Mouse (Mus musculus): ENCODE data around the gene Atrnl1.

Atrnl1 gene

DNA sequence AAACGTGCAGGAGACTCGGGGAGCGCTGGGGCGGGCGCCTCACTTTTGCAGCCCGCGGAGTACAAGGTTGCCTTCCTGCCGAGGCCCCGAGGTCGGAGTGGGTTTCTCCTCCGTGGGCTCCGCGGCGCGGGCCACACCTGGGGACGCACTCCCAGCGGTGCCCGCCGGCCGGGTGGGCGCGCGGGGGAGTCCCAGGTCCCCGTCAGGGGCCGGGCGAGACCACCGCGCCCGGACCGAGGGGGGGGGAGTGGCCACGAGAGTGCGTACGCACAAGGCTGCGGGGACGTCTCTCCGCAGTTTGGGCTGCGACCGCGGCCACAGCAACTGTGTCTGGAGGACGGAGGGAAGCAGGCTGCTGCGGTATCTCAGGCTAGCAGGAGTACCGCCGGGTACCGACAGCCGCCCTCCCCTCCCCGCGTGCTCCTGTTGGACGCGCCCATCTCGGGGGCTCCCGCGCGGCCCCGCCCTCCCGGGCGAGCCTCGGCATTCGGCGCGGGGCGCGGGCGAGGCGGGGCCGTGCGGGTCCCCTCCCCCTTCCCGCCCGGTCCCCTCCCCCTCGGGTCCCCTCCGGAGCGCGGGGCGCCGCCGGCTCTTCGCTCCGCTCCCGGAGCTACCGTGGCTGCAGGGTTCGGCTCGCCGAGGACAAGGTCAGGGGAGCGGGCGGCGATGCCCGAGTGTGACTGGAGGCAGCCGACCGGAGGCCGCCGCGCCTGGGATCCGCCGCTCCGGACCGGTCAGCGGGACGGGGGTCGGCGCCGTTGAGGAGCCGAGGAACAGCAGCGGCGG, at the start of gene Atrnl1:
TSS of gene Atrnl1 (plus strand) at position 559 of the 786 bp plus-strand sequence.
- peak; percentile 83 for DNase-seq (ENCODE audit: low spot score)

- no peak for DNase-seq (ENCODE audit: low spot score)
Observed at GRCm38 (mm10) chr19:57561486-57561885, 49.3 kb upstream of the Atrnl1 start.

GRCm38 (mm10) chr19:57569040-57569439, 41.8 kb upstream of the Atrnl1 start:
- no peak for DNase-seq (ENCODE audit: low spot score)

GRCm38 (mm10) chr19:57572360-57573237, 38.2 kb upstream of the Atrnl1 start:
- DNase-seq (ENCODE audit: low spot score): no peak

- DNase-seq (ENCODE audit: low spot score): no peak
Observed at GRCm38 (mm10) chr19:57573470-57573869, 37.4 kb upstream of the Atrnl1 start.

GRCm38 (mm10) chr19:57575027-57575426, 35.8 kb upstream of the Atrnl1 start:
- DNase-seq (ENCODE audit: low spot score): no peak

- DNase-seq (ENCODE audit: low spot score): no peak
Observed at GRCm38 (mm10) chr19:57576836-57577235, 34.0 kb upstream of the Atrnl1 start.

GRCm38 (mm10) chr19:57577256-57577655, 33.6 kb upstream of the Atrnl1 start:
- DNase-seq (ENCODE audit: low spot score): no peak

GRCm38 (mm10) chr19:57580962-57581361, 29.9 kb upstream of the Atrnl1 start:
- no peak for DNase-seq (ENCODE audit: low spot score)

GRCm38 (mm10) chr19:57585231-57585792, 25.5 kb upstream of the Atrnl1 start:
- DNase-seq (ENCODE audit: low spot score): no peak

DNA sequence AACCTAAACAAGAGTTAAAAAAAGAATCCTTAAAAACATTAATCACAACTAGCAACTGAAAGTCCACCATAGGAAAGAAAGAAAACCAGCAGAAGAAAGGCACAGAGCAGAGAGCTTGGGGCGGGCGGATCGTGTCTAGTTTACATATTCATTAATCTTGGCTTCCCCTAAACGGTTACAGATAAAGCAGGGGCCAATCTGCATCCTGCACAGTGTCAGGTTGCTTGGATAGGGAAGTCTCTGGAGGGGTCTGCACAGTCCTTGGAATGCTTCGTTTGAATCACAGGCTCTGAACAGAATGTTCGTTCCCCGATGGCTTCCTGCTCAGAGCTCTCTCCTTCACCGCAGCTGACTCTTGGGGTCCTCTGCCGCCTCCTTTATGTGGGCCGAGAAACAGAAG, 24.7 kb upstream of the Atrnl1 start:
- DNase-seq (ENCODE audit: low spot score): no peak

GRCm38 (mm10) chr19:57589516-57589915, 21.3 kb upstream of the Atrnl1 start:
- no peak for DNase-seq (ENCODE audit: low spot score)

- no peak for DNase-seq (ENCODE audit: low spot score)
Observed at GRCm38 (mm10) chr19:57590895-57591294, 19.9 kb upstream of the Atrnl1 start.

DNA sequence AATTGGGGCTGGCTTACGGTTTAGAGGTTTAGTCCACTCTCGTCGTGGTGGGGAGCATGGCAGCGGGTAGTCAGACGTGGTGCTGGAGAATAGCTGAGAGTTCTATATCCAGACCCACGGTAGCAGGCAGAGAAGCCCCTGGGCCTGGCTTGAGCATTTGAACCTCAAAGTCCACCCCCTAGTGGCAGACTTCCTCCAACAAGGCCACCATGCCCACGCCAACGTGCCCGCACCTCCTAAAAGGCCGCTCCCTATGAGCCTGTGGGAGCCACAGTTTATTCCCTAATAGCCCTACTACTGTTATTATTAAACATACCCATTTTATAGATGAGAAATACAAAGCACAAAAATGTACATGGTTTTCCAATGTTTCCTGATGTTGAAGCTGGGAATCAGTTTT, 19.2 kb upstream of the Atrnl1 start:
- DNase-seq (ENCODE audit: low spot score): no peak

DNA sequence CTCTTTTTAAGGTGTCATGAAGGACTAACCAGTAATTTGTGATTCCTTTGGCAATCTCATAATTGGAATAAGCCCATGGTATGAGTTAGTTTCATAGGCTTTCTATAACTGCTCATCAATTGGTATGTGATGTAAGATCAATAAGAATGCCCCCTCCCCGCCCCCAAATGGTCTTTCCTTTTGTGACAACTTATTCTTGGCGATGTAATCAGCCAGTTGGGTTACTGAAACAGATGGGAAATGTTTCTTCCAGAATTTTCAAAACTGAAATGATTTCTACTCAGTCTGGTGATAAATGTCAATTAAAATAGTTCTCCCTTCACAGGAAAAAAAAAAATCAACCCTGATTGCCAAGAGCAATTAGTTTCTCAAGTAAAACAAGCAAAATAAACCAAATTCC, 18.5 kb upstream of the Atrnl1 start:
- DNase-seq (ENCODE audit: low spot score): no peak

DNA sequence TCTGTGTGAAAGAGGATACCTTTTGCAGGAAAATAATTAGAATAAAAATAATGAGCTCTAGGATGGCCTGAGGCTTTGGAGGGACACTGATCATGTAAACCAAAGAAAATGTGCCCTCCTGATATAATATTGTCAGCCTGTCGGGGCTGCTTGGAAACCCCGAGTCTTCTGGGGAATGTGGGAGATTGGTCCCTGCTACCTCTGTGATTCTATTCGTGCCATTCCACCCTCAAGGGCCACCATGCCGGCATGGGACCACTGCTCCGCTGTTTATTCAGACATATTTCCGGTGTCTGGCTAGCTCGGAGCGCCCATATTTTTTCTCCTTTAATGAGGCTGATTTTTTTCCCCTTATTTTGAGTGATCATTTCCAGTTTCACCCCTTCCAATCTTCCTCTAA, 11.7 kb upstream of the Atrnl1 start:
- DNase-seq (ENCODE audit: low spot score): no peak

GRCm38 (mm10) chr19:57600233-57600929, 10.5 kb upstream of the Atrnl1 start:
- no peak for DNase-seq (ENCODE audit: low spot score)

DNA sequence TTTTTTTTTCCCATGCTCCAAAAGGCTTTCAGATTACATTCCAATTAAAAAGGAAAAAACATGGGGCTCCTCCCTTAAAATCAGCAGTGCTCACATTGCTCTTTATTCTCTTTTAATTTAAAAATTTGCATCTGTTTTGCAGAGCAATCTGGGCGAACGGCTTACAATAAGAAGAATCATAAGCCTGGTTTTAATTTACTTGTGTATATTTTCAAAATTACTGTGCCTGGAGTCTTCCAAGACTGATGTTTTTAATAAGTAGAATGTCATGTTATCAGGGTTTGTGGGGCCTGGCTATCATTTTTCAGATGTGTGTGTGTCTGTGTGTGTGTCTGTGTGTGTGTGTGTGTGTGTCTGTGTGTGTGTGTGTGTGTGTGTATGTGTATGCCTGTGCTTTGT, 9.9 kb upstream of the Atrnl1 start:
- no peak for DNase-seq (ENCODE audit: low spot score)

DNA sequence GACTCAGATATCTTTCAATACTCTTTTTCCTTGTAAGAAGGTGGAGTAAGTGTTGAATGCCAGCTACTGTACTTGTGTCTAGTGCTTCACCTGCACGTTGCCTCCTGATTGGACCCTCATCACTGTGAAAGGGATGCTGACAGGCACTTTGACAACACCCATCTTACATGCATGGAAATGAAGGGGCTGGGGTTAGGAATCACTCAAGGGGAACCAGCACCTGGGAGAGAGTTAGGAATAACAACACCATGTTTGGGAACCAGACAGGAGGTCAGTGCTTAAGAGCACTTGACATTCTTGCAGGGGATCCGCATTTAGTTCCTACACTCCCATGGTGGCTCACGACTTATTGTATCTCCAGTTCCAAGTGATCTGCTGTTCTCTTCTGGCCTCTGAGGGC, 7.2 kb upstream of the Atrnl1 start:
- DNase-seq (ENCODE audit: low spot score): no peak

- no peak for DNase-seq (ENCODE audit: low spot score)
Observed at GRCm38 (mm10) chr19:57605941-57606340, 4.9 kb upstream of the Atrnl1 start.

- DNase-seq (ENCODE audit: low spot score): no peak
Observed at GRCm38 (mm10) chr19:57606351-57606750, 4.5 kb upstream of the Atrnl1 start.

- peak; percentile 23 for DNase-seq (ENCODE audit: low spot score)
Observed at GRCm38 (mm10) chr19:57609361-57610057, 1.3 kb upstream of the Atrnl1 start.

Measured in ovary, adult 18-20 months (tissue).